Mouse (Mus musculus) thymus, adult 2 months (tissue): Measurements from ENCODE around the gene Ppp1r8.

Source experiments
- CTCF ChIP-seq: fragments of 200-500 bp; IDR thresholded peaks from 2 replicates; pipeline ENCODE4 v1.5.1; 2012; ENCODE audit warnings: mild to moderate bottlenecking, control low read depth, low read length, moderate library complexity, borderline replicate concordance; ENCODE audit not compliant: control insufficient read depth, poor library complexity, insufficient read depth; ENCODE audit errors: extremely low read depth
- POLR2A ChIP-seq: fragments of 200-500 bp; IDR thresholded peaks from 2 replicates; pipeline ENCODE4 v1.6.1; 2012; ENCODE audit warnings: mild to moderate bottlenecking, low read length, control low read depth, moderate library complexity; ENCODE audit not compliant: control insufficient read depth, poor library complexity, insufficient read depth; ENCODE audit errors: extremely low read depth

GRCm38 (mm10) chr4:132864856-132865255, 21.9 kb upstream of the Ppp1r8 start:
- TF ChIP-seq CTCF (no peak), POLR2A (no peak)
